Mouse (Mus musculus): Measurements from ENCODE around the gene Tmem50a.
A peak's percentile ranks its signal among the peaks of the same experiment; 100 is the strongest.
"Not testable (repeated sequence)": the region's sequence is repeated elsewhere in the genome, so short reads cannot be mapped to it uniquely, and the experiment has no call there.

The Tmem50a gene

DNA sequence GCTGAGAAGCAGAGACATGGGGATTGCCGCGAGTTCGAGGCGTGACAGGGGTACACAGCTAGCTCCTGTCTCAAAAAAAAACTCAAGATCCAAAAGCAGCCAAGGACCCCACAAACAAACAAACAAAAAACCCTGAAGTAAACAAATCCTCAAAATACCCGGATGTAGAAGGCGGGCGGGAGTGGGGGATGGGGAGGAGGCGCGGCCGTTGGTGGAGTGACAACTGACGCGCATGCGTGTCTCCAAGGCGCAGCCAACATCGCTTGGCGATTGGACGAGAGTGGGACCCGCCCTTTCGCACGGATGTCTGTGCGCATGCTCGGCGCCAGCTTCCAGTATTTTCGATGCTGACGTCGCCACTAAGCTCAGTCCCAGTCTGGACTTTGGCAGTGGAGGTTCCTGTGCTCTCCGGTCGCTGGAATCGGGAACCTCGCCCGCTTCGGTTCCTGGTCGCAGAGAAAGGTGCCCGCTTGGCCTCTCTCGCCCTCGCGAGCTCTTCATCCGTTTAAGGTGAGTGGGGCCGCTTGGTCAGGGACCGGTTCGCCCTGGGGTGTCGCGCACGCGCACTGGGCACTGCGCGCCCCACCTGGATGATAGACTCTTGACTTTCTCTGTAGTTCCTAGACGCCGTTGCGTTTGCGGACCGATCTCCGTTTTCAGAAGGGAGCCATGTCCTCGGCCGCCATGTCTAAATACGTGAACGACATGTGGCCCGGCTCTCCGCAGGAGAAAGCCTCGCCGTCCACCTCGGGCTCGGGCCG, 8.6 kb upstream of the Tmem50a start, which contains the start of gene Rsrp1:
Gene Rsrp1, plus strand, starts transcription at position 335 of the 761 bp plus-strand sequence.
- peak; percentile 99 for DNase-seq (ENCODE audit: low read depth, low spot score)

DNA sequence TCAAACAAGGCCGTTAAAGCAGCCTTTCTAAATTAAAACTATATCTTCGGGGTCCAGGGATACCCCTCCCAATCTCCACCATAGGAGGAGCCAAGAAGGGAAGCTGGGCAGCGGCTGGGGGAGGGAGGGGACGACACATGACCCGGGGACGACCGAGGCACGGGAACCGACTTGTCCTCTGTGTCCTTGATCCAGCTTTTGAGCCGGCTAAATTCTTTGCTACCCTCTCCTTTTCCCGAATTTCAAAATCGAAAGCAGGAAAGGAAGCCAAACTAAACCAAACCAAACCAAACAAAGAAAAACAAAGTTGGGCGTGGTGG, 8.1 kb upstream of the Tmem50a start:
- peak; percentile 68 for DNase-seq (ENCODE audit: low read depth, low spot score)

DNA sequence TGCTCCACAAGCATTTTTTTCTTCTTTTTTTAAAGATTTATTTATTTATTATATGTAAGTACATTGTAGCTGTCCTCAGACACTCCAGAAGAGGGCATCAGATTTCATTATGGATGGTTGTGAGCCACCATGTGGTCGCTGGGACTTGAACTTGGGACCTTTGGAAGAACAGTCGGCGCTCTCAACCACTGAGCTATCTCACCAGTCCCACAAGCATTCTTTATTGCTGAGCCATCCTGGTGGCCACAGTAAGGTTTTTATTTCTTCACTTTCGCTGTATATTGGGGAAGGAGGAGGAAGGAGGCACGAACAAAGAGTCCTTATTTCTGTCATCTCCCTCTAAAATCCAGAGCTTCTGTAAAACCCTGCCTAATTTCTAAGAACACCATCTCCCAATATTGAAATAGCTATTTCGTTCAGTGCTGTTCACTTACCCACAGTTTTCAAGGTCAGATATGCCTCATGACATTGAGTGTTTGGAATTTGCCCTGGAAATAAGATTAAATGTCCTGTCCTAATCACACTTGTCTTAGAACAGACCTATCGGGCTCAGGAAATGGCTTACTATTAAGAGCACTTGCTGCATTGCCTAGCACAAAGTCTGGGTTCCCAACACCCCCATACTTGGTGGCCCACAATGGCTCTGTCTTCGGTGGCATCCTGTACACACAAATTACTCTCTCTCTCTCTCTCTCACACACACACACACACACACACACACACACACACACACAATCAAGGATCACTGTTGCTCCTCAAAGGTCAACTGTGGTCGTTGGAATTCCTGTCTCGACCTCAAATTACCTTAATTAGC, 7.5 kb upstream of the Tmem50a start:
- no peak for DNase-seq (ENCODE audit: low read depth, low spot score)

DNA sequence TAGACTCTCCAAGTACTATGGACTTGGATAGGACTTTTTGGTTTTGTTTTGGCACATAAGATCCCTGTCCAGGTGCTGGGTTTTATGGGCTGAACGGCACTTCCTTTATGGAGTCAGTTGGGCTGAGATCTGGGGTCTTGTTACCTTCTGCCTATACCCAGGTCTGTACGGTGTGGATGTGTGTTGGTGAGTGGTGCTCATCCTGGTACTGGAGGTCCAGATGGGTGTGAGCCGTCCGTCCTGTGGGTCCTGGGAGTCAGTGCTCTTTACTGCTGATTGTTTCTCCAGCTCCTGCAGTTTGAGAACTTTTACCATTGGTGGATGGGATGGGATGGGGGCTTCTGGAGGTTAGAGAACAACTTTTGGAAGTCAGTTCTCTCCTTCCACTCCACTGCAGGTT, 6.9 kb upstream of the Tmem50a start:
- DNase-seq (ENCODE audit: low read depth, low spot score) = no peak

DNA sequence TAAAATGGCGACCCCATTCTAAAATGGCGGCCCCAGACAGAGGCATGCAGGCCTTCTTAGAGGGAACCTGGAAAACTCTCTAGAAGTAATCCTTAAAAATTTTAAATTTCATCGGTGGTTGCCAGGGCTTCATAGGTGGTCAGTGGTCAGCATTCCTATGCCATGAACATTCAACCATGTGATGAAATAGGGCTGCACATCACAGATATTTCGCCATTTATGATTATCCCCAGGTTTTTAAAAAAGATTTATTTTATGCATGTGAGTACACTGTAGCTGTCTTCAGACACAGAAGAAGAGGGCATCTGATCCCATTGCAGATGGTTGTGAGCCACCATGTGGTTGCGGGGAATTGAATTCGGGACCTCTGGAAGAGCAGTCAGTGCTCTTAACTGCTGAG, 5.8 kb upstream of the Tmem50a start:
- DNase-seq (ENCODE audit: low read depth, low spot score) = no peak

DNA sequence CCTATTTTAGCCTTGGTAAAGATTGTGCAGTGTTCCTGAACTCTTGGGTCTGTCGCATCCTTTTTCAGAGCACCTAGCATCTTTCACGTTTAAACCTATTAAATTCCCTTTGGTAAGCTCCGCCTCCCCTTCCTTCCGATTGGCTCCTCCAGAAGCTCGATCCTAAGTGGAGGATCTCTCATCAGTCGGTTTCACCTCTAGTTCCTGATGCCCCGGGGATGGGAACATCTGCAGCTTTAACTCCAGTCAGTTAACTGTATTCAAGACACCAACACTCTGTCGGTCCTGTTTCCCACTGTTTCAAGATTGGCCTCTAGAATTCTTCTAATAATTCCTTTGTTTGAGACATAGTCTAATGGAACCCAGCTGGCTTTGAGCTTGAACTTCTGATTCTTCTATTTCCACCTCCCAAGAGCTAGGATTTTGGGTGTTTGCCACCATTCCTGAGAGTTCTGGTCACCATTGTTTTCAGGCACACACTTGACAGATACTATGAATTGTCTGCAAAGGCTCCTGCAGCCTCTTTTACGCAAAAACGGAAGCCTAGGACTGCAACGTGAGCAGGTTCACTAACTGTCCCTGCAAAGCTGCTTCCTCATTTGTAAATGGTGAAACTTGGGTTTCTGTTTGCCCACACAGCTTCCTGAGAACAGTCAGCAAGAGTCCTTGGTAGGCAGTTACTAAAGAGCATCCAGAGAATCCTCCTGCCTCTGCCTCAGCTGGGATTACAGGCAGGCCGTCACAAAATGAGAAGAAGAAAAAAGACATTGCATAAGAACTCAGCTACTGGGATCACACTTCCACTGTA, 5.1 kb upstream of the Tmem50a start:
- peak; percentile 50 for DNase-seq (ENCODE audit: low read depth, low spot score)

DNA sequence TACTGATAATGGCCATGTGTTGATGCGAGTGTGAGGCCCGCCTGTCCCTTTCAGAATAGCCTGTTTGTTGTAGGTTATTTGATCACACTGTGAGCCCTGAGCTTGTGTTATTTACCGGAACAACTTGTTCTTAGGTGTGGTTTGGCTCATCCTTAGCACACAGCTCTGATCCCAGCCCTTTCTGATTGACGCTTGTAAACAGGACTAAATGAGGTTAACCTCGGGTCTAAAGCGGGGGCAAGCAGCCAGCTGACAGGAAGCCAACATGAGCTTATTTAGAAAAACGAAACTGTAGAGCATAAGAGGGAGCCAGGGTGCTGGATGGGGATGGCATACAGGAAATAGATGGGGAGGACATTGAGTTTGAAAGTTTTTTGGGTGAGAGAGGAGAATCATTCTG, 3.6 kb upstream of the Tmem50a start:
- DNase-seq (ENCODE audit: low read depth, low spot score) = peak; percentile 29

DNA sequence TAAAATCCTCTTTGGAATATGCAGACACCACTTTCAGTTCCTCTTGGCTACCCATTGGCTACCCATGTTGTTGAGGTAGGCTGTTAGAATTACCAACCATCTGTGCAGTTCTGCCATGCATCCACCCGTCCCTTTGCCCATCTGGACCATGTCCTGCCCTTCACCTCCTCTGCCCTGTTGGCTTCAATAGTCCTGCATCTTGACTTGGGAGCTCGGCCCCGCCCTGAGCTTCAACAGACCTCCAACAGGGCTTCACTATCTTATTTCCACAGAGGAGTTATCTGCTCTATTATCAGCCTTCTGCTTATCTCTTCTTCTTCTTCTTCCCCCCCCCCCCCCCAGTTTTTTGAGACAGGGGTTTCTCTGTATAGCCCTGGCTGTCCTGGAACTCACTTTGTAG, 2.4 kb upstream of the Tmem50a start:
- no peak for DNase-seq (ENCODE audit: low read depth, low spot score)

DNA sequence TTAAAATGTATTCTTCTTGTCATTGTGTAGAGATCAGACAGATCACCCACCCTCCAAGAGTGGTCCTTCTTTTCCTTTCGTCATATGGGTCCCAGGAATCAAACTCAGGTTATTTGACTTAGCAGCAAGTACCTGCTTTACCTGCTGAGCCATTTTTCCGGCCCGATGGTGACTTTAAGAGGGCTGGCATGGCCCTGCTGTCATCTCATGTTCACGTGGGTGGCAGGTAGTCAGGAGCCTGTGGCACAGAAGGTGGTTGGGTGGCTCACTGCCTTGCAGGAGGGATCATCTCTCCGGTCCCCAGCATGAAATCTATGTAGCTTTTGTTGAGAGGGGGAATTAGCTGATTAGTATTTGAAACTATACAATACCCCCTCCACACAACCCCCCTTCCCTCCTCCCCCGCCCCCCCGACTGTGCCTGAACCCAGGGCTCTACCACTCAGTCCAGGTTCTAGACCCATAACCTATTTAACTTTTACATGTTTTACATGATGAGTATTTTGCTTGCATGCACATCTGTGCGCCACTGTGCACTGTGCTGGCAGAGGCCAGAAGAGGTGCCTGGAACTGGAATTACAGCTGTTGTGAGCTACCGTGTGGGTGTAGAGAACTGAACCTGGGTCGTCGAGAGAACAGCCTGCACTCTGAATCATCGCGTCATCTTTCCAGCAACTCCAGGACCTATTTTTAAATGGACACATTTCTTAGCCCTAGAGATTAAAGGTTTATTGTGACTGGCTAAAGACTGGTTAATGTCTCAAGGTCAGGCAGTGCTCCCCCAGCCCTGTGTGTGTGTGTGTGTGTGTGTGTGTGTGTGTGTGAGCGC, 613 bp upstream of the Tmem50a start:
- DNase-seq (ENCODE audit: low read depth, low spot score) = peak; percentile 75

DNA sequence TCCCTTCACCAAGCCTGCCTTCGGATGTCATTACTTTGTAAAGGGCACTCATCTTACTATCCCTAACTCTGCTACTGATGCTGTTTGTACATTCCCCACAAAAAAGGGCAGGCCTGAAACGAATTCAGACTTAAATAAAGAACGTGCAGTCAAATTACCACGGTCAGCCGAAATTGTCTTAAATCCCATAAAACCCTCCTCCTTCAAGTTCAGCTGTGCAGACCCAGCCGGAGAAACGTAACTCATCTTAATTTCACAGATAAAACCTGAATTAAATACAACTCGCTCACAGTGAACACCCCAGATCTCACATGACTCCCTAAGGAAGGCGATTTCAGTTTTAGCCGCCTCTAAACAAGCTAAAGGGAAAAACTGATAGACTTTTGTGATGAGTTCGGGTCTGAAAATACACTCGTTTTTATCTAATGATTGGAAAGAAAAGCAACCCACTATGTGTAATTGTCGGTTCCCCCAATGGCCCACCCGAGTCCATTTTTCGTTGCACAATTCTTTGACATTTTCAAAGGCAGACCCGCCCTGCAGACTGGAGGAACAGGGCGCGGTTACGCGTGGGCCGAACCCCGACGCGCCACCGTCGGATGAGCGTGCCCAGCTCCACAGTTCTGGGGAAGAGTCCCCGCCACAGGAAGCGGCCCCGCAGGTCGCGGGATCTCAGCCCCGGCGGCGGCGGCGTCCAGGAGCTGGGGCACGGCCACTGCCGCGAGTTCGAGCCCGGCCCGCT, 531 bp downstream of the Tmem50a start:
- peak; percentile 66 for DNase-seq (ENCODE audit: low read depth, low spot score)

DNA sequence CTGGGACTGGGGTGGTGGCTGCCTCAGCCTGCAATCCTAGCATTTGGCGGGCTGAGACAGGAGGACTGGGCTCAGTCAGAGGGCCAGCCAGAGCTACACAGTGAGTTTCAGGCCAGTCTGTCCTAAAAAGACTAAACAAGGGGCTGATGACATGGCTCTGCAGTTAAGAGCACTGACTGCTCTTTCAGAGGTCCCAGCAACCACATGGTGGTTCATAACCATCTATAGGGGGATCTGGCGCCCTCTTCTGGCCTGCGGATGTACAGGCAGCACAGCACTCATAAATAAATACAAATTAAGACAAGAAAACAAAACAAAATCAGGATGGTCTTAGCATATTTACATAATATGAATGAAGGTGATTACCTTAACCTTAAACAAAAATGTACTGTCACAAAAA, 1.4 kb downstream of the Tmem50a start:
- DNase-seq (ENCODE audit: low read depth, low spot score) = peak; percentile 84

DNA sequence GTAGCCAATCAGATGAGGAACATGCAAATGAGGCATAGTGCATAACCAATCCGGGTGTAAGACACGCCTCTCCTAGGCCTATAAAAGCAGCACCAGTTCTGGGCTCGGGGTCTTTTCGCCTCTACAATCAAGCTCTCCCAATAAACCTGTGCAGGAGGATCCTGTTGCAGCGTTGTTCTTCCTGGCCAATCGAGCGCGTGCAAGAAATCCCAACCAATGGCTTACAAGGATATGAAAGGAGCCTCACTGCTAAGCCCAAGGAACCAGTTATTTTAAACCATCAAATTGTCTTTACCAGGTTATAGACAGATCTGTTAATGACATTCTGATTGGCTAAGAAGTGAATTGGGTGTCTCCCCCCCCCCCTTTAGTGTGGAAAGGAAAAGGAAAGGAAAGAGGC, 3.4 kb downstream of the Tmem50a start:
- not testable (repeated sequence) for DNase-seq (ENCODE audit: low read depth, low spot score)

DNA sequence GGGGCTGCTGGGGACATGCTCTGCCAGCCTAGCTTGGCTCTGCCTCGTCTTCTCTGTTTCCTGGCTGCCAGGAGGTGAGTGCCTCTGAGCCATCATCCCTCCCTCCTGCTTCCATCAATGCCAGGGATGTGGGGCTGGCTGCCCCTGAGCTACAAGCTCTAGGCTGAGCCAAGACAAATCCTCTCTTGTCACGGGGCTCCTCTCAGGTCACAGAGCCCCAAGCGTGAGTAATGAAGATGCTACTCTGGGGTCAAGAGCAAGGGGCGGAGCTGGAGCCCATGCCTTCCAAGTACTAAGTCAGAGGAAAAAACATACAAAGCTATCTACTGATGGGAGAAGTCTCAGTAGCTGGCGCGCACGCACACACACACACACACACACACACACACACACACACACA, 11.8 kb downstream of the Tmem50a start:
- no peak for DNase-seq (ENCODE audit: low read depth, low spot score)

DNA sequence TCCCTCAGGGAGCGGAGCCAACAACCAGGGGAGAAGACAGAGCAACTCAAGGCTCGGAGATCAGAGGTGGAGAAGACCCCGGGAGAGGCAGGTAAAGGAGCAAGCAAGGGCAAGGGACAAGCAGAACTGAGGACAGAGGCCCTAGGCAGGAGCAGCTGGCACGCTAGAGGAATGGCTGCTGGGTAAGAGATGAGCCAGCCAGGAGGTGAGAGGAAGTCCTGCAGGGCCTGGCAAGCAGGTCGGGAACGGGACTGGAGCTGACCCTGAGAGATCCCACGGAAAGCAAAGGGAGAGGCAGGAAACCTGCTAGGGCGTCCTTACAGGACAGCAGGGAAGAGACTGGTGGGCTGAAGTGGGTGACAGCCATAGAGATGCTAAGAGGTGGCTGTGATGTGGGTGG, 13.7 kb downstream of the Tmem50a start:
- DNase-seq (ENCODE audit: low read depth, low spot score) = peak; percentile 60

DNA sequence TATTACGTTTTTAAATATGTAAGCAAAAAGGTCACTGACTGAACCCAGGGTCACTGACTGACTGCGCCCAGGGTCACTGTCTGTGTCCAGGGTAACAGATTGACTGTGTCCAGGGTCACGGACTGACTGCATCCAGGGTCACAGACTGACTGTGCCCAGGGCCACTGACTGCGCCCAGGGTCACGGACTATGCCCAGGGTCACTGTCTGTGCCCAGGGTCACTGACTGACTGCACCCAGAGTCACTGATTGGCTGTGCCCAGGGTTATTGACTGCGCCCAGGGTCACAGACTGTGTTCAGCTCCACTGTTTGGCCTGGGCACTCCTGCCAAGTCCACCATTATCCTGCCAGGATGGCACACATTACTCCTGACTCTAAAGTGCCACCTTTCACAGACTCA, 17.6 kb downstream of the Tmem50a start:
- DNase-seq (ENCODE audit: low read depth, low spot score) = no peak

DNA sequence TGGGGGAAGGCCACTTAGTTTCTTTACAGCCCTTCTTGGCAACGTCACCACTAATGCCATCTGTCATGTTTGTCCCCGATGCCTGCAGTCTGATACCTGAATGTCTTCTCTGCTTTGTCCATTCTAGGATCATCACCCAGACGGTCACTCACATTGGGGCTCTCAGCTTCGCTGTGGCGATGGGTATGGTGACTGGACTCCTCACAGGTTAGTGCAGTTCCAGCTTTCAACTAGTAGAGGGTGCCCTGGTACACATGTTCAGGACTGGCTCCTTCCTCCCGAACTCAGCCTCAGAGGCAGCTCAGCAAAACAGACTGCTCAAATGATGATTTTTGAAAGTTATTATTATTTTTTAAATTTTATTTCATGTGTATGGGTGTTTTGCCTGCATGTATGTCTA, 22.7 kb downstream of the Tmem50a start:
- peak; percentile 51 for DNase-seq (ENCODE audit: low read depth, low spot score)

DNA sequence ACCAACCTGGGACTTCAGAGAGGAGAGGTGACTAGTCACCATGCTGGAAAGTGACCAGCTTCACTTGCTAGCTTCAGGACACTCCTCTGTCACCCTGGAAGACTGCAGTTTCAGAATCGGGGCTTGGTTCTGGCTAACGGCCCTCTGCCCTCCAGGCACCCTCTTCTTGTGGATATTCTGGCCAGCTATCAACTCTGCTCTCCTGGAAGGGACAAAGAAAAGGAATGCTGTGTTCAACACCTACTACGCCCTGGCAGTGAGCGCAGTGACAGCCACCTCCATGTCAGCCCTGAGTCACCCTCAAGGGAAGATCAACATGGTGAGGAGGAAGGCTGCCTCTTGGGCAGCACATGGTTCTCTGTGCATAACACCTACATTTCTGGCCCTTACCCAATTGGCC, 30.5 kb downstream of the Tmem50a start:
- peak; percentile 52 for DNase-seq (ENCODE audit: low read depth, low spot score)

DNA sequence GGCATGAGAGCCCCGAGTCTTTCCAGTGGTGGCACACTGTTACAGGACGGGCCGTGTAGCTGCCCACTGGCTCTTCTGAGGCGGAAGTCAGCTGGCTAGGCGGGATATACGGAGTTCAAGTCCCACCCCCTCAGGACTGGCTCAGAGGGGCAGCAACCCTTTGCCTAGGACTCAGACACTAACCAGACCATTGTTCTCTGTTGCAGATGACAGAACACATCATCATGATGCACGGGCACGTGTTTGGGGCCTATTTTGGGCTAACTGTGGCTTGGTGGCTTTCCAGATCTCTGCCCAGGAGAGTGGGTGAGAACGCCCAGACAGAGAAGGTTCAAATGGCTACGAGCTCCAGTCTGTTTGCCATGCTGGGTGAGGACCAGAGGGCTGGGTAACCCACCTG, 31.0 kb downstream of the Tmem50a start:
- DNase-seq (ENCODE audit: low read depth, low spot score) = no peak

DNA sequence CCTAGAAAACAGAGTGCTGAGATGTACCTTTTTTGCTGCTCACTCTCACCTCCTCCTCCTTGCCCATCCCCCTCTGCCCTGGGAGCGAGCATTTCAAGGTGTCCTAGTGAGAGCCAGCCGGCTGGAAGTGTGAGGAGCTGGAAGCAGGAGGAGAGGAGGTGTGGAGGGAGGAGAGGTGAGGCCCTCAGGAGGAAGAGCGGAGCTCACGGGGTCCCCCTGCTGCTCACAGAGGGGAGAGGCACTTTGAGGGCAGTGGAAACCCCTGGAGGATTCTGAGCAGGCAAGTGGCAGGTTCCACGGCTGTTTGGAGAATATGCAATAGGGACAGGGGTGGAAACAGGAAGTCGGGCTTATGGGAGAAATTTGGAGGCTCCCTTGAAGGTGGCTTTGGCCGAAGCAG, 31.6 kb downstream of the Tmem50a start:
- DNase-seq (ENCODE audit: low read depth, low spot score) = peak; percentile 45

DNA sequence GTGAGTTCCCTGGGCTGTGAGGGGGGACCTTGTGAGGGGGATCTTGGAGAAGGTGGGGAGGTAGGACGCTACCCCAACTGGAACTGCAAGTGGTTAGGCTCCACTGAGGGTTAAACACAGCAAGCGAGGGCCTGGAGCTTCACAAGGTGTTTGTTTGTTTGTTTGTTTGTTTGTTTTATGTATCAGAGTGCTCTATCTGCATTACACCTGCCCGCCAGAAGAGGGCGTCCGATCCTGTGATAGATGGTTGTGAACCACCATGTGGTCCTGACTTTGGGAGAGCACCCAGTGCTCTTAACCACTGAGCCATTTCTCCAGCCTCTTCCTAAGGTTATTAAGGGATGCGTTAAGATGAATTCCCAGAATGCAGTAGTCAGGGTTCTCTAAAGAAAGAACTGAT, 34.8 kb downstream of the Tmem50a start:
- DNase-seq (ENCODE audit: low read depth, low spot score) = peak; percentile 16

Data from brain, adult 2 months (tissue).